Mouse (Mus musculus) frontal cortex, postnatal 10 days (tissue): ENCODE data around the gene Fancc.

Source experiments
- DNase-seq, 2 experiments: peaks; one replicate each; pipeline ENCODE4 v3.0.0; 2022; ENCODE audit warnings: low spot score in 2 of 2, mixed read lengths in 1 of 2

Fancc gene

DNA sequence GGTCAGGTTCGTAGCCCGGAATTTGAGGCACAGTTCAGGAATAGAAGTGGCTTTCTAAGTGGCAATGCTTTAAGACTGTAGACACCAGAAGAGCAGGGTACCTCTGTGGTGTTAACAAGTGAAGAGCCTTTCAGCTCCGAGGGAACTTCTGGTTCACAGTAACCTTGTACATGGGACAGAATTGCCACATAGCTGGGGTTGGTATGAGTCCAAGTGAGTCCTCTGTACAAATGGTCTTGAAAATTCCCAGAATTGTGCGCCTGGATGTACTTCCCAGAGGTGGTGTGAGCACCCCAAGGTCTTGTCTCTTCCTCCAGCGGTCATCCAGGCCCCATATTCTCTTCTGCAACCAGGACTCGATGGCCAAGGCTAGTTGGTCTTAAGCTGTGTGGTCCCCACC, 206.1 kb downstream of the Fancc start:
- DNase-seq = no peak

DNA sequence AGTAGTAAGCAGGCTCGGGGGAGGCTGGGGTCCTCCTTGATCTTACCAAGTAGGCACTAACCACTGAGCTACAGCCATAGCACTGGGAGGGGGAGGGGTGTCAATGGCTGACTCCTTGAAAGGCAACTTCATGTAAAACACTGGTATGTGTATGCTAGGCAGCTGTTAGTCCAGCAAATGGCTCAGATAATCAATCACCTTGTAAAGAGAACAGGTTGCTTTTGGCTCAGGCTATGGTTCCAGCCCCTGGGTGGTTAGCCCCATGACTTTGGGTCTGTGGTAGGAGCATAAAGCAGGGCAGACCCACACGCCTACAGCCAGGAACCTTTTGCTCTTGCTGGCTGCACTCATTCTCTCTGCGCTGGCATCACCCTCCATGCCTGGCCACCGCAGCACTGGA, 207.0 kb downstream of the Fancc start:
- DNase-seq = no peak

DNA sequence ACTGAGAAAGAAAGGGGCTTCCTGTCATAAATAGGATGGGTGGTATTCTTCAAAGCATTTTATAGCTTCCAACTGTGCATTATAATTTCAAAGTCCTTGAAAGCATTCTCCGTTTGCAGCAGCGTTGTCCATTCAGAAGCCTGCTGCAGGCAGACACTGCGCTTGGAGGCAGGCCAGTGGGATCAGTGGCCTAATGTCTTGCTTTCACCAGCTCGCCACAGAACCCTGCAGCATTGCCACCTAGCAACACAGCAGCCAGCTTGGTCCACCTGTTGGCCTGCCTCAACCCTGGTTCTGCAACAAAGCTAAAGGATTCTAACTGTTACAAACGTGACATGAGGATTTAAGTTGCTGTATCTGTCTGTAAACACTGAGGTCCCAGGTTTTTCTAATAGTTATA, 207.4 kb downstream of the Fancc start:
- no peak for DNase-seq

DNA sequence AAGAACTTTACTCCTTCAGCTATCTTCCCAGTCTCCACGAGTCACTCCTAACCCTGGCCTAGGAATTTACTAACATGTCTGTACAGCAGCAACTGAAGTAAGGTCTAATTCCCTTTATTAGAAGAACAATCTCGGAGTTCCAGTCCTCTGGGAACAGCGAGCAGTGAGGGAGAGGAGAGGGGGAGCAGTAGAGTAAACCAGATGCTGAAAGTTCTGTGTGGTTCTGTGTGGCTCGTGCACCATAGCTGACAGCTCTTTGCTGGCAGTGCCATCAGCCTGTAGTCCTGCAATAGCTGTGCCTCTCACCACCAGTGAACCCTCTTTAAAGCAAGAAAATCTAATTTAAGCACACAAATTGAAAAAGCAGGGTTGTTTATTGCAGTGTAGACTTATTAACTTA, 207.9 kb downstream of the Fancc start:
- no peak for DNase-seq

DNA sequence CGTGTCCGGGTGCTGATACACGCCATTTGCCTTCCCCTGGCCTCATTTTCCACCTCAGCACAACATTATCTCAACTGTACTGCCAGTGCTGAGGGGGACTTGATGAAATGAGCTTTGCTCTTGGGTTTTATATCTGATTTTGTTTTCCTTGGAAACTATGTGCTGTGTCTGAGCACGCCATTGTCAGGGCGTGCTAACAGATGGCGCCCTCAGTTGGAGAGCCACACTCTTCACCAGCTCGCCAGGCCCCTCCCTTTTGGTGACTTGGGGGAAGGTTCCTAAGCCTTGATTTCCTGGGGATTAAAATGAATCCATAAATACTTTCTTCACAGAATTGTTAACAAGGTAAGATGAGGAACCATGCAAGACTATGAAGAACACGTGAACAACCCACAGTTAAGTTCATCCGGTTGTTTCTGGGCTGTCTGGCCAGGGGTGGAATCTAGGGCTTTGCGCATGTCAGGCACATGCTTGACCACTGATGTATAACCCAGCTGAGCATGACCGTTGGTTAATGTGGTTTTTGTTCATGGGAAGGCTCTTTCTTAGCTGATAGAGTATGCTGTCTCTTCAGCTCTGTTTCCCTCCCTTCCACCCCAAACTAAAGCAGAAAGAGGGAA, 210.5 kb downstream of the Fancc start:
- DNase-seq = no peak

DNA sequence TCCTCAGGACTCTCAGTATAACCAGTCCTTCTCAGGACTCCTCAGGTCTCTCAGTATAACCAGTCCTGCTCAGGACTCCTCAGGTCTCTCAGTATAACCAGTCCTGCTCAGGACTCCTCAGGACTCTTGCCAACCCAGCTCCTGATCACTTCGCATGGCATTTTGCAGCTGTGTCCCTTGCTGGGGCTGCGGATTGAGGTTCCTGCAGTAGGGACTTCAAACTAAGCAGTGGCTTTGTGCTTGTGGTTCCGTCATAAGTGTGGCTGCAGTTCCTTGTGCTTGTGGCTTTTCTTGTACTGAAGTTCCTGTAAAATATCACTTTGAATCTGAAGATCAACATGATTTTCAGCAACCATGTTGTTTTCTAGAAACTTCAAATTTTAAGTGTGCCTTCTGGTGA, 212.3 kb downstream of the Fancc start:
- no peak for DNase-seq

DNA sequence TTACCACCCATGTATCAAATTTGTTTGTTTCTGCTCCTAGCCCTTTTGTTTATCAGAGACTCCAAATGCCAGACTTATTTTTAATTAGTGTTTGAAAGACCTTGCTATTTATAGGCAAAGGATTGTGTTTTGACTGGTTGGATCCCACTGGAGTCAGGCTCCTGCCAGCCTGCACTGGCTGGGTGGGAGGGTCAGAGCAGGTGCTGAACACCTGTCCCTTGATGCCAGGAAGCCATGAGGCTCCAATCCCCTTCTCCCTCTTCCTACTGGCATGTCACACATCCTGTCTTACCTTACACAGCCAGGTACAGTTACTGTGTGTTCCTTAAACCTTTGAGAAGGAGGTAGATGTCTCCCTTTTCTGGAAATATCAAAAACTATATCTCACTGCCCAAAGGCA, 213.8 kb downstream of the Fancc start:
- no peak for DNase-seq

DNA sequence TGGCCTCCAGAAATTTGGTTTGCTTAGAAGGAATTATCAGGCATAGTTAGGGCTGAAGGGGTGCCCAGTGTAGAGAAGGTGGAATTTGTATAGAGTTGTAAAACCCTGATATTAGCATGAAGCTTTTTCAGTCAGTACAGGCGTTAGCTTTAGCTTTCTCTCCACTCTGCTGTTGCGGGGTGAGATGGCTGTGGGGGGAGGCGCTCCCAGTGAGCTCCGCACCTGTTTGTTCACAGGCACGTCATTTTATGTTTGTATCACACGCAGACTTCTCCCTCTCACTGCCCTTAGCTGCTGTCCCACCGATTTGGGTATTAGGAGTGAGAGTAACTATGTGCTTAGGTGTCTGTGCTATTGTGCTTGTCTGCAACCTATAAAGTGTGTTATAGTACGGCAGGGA, 215.9 kb downstream of the Fancc start:
- DNase-seq = no peak

DNA sequence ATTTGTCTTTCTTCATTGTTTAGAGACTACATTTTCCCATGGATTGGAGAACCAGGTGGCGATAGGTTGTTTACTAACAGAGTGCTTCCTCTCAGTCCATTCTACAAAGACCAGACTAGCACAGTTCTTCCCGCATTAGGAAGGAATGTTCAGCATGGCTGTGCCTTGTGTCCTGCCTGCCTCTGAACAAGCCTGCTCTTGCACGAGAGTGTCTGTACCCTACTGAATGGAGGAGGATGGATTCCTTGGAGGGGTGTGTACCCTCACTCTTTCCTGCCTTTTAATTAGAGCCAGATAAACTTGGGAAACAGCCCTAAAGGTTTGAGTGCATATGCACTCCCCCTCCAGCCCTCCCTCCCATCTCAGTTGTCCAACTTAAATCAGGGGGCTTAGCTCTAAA, 216.7 kb downstream of the Fancc start:
- DNase-seq = no peak

DNA sequence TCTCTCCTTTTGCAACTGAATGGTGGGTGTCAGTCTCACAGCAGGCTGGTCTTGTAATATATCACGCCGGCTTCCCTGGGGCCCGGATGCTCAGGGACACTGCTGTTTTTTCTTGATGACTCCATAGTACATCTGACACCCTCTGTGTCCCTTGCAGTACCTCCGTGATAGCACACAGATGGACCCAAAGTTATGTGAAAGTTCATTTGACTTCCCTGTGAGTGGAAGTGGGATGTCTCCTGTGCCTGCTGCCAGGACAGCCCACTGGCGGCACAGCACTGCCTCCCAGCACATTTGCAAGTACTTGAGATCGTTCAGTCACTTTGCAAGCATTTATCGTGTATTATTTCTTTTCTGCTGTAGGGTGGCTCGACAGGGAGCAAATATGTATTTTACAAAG, 217.3 kb downstream of the Fancc start:
- no peak for DNase-seq

DNA sequence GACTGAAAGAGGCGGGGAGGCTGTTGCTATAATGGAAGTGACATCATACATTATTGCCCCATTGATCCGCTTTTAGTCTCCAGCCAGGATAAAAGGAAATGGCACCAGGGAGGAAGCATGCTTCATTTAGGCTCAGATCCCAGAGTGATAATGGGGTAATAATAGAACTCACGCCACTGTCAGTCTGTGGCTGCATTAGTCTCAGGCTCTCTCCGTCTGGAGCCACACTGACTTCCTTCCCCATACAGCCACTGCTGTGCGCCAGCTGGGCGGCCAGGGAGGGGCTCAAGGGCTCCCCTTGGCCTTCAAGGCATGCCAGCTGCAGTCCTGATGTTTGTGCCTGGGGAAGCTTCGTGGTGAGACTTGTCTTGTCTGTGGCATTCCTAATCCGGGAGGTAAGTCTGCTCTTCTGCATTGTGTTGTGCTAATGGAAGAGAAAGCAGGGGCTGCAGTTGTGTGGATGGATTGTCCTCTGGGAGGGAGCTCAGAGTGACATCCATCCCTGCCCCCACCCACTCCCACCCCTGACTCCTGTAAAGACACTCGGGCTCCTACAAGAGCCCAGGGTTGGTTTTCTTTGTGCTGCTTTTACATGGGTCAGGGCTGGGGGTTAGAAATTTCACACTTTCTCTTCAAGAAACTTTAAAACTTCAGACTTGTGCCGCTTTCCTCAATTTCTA, 218.1 kb downstream of the Fancc start:
- DNase-seq = peak in 1 of 2 experiments; percentile 41

DNA sequence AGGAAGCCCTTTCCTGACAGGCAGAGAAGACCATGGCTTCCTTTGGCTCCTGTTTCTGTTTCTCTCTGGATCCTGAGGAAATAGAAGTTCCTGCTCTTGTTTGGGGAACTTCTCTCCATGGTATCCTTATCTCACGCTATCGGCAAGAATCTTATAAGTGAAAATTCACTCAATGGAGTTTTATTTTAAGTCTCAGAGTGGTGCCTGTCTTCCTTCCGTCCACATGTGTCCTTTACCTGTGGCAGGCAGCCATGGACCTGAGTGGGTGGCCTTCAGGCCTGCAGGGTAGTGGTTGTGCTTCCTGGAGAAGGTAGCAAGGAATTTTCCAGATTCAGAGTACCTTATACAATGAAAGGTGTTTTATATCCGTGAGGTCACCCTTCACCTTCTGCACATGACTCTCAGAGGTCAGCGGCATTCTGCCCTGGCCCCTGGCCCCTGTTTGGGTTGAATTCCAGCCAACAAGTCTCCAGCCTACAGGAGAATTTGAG, 218.9 kb downstream of the Fancc start:
- DNase-seq = no peak

DNA sequence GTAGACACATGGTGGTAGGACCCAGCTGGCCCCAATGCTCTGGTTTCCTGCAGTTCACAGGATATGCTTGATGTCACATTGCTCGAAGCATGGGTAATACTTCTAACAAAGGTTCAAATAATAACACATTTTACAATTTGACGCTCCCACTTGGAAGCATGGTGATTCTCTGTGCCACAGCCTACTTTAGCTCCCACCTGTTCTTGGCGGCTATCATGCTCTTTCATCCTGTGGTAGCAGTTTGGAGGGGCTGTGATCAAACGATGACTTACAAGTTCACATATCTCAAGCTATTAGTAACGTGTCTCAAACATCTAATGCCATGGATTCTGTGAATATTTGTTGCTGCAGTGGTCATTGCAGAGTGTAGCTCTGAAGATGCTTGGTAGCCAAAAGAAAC, 219.8 kb downstream of the Fancc start:
- no peak for DNase-seq

DNA sequence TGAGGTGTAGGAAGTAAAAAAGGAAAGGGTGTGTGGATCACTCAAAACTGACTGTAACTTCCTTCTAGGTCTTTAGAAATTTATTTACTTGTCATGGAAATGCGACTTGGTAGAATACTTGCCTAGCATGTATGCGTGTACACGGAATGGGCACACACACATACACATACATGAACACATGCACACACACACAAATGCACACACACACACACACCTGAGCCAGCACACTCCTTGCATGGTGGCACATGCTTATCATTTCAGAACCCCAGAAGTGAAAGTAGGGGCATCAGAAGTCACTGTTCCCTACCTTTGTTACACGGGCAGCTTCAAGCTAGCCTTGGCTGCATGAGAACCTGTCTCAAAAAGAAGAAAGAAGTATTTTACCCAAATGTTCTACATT, 220.7 kb downstream of the Fancc start:
- DNase-seq = no peak

DNA sequence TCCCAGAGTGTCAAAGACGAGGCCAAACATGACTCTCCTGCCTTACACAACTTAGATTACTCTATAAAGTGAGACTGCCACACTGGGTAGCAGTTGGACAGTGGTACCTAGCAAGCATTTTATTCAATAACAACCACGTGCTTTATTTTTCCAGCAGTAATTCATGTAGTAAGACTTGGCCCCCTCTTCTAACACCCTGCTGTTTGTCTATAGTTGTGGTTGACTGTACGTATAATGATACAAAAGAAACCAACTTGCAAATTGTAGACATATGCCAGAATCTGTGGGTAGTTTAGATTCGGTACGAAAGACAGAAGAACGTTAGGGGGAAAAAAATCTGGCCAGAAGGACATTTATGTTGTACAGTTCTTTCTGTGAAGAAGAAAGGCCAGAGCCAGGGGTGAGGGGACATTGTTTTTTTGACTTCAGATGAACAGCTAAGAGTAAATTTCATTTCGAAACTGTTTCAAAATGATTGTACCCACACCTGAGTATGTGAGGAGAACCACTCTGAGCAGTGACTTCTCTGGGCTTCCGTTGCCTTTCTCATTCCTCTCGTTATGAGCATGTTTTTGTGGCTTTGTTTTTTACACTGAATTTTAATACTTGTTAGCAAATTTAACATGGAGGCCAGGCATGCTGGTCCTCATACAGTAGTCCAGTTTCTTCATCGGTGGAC, 222.5 kb downstream of the Fancc start:
- no peak for DNase-seq

DNA sequence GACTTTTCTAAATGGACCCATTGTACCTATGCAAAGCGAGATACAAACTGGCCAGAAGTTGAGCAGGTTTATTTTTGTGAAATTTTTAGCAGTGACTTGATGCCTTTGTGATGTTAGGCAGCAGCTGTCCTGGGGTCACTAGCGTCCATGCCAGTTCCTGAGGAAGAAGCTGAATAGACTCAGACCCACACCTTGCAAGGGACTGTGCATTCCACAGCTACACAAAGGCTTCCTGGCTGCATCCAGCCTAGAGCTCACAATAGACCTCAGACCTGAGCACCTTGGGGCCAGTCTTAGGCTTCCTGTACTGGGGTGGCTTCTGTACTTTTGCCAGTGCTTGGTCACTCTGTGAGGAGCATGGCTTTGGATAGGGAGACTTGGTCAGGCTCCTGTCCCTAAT, 223.2 kb downstream of the Fancc start:
- no peak for DNase-seq

DNA sequence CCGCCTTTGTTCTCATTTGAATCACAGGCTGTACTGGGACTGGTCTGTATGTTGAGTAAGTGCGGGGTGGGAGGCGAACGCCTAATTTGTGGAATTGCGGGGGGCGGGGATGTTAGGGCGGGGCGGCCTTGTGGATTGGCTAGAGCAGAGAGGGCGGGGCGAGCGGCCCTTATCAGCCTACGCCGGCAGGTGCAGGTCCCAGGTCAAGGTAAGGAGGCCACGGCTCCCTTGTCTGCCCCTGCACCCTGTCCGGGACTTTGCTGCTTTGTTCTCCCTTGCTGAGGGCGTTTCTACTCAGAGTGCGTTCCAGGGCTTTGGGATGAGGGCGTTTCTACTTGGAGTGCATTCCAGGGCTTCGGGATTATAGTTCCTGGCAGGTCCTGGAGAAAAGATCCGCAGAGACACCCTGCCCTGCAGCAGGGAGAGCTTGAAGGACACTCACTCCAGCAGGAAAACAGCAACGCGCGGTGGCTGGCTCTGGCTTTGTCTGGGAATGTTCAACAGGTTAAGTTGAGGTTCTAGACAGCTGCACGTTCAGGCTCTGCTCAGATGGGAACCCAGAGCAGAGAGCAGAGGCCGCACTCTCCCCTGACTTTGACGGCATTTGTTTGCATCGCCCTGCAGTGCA, 224.4 kb downstream of the Fancc start:
- no peak for DNase-seq

DNA sequence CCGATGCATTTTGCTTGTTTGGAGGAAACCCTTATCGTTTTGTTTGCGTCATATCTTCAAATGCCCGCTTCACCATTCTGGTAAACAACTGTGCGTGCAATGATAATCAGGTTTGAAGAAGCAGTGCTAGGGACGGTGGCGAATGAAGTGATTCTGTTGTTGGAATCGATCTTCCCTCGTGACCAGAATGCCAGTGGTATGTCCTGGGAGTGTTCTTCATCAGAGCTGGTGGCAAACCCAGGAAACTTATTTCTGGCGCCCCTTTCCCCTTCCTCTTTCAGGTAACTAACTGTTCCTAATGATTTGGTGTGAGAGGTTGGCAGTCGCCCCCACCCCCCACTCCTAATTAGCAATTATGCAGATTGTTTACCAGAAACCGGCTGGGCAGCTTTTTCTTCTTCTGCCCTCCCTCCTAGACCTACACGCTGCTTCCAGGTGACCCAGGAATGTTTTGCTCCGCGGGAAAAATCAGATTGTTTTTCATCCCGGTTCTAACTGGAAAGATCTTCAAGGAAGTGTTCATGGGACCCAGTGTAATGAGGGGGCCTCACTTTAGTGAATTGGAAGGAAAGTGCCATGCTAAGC, 225.0 kb downstream of the Fancc start:
- DNase-seq = no peak

DNA sequence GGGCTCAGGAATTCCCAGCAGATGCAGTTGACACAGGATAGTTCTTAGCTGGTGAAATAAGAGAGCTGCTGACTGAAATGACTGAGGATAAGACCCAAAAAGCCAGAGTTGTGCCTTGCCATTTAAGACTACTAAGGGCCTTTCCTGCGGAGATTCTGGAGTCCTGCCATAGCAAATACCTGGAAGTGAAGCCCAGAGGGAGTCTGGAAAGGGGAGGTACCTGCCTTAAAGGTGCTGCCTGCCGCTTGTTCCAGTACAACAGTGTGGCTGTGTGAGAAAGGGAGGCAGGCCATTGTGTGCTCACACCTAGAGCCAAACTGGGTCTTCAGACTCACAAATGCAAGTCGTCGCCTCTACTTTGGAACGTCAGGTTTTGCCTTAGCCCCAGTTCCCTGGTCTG, 226.9 kb downstream of the Fancc start:
- DNase-seq = no peak

DNA sequence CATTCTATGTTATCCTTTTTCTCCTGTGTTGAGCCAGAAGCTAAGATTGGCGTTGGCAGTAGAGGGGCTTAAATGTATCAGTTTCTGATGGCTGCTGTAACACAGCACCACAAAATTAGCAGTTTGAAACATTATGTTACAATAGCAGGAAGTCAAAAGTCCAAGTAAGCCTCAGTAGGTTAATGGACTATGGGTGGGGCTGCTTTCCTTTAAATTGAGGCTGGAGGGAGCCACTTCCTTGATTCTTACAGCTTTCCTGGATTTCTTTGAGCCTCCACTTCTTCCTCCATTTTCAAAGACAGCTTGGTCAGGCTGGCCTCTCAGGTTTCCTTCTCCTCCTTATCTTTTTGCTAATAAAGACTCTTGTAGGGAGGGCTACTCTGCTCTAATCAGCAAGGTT, 228.3 kb downstream of the Fancc start:
- DNase-seq = no peak

DNA sequence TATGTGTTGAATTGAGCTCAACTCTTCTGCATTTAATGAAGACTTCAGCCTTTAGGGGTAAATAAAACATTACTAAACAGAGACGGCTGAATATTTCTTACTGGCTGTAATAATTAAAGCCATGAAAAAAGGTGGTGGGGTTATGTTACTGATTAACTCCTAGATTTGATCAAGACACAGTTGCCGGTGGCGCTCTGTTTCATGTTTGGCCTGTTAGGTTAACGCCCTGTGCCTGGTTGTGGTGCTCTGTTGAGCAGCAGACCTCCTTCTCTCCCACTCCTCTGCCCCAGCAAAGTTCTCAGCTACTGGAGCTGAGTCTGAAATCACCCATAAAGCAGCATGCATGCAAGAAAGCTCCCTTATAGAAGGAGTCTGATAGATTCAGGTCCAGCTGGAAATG, 228.7 kb downstream of the Fancc start:
- DNase-seq = no peak

DNA sequence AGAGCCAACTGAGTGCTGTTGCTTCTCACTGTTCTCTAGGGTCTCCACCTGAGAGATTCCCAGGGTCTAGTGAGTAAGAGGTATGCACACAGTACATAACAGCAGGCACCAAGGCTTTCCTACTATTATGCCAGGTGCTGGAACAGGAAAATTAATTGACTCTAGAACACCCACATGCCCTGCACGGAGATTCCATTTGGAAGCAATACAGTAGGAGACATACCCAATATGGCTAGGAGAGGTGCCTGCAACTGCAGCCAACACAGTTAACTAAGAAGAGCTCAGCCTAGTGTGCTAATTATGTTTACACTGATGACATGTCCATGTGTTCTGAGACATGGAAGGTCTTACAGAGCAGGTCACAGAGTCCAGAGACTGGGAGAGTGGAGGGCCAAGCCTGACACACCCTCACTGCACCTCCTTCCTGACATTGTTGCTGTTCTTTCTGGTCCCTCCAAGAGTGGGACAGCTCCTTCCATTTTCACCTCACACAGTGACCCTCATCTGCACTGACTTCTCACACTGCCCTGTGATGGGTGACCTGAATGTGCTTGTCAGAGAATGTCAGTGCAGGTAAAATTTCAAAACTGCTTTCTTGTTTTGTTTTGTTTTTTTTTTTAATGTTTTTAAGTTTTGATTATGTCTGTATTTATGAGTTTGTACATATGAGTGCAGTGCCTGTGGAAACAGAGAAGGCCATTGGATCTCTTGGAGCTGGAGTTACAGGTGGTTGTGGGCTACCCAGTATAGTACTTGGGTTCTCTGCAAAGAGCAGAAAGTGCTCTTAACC, 234.7 kb downstream of the Fancc start:
- DNase-seq = no peak
